Mouse (Mus musculus) frontal cortex, postnatal 25 days (tissue): ENCODE measurements around the gene Slc44a2.
A peak's percentile ranks its signal among the peaks of the same experiment; 100 is the strongest.

ENCODE experiments used
- DNase-seq, 2 experiments: peaks; one replicate each; pipeline ENCODE4 v3.0.0; 2022; ENCODE audit warnings: low spot score in 2 of 2

Gene Slc44a2

DNA sequence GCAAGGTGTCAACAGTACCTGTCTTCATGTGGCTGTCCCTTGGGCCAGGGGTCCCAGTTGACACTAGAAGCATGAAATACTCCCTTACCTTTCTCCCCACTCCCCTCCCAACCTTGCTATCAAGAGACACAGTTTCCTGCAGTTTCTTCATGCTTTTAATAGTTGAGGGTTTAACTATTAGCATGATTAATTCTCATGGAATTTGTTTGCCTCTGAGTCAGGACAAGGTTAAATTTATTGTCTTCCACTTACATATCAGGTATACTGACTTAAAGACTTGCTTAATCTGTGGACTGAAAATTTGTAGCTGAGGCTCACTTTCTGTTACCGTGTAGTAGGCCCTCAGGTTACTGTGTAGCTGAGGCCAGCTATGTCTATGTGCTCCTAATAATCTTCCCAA, 13.0 kb downstream of the Slc44a2 start:
- DNase-seq: no peak

DNA sequence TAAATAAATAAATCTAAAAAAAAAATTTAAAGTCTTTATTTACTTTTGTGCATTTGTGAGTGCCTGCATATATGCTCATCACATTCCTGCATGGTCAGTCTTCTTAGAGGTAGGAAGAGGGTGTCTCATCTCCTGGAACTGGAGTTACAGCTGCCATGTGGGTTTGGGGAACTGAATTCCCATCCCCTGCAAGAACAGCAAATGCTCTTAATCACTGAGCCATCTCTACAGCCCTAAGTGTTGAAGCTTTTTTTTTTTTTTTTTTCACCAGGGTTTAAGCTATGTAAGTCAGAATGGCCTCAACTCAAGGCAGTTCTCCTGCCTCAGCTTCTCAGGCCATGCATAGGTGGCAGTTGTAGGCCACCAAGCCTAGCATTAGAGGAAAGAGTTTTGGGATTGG, 14.2 kb downstream of the Slc44a2 start:
- DNase-seq: no peak

DNA sequence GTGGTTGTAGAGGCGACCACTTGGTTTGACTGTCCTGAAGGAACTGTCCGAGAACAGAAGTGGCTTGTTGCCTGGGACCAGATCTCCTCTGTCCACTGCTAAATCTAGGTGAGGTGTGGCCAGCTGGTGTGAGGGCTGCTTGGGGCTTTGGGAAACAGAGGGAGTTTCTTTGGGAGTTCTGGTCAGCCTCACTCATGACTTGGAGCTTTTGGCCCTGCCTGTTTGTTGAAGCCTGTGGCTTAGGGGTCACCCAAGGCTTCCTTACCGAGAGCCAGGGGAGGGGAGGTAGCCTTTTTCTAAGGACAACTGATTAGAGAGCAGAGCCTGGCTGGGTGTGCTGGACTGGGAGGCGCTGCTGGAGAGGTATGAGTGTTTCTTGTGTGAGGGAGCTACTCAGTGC, 14.9 kb downstream of the Slc44a2 start:
- DNase-seq: no peak

DNA sequence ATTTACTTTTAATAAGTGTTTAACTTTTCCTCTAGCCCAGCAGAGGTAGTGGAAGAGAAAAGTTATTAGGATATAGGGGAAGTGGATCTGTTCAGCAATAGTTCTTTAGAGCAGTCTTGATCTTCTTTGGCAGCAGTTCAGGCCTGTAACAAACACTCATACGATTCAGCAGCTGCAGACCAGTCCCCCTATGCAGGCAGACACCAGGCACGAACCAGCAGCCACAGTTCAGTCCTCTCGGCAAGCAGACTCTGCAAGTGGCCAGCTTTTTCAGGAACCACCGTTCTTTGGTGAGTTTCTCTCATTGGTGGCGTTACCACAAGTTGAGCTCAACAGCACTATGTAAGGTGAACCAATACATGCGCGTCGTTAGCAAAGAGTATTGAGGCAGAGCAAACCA, 16.0 kb downstream of the Slc44a2 start:
- DNase-seq: no peak

DNA sequence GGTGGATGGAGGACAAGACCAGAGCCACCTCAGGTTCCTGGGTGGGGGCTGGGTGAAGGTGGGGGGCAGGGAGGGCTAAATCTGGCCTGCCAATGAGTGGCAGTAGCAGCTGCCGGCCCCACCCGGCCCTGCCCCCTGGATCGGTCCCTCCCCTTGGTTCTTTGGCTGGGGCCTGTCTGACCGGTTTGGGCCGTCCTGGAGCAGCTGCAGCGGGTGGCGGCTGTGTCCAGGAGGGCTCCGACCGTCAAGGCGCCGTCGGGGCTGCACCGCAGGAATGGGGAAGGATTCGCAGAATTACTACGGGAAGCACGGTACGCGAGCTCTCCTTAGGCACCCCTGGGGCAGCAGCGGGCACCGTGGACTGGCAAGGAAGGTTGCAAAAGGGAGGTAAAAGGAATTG, 17.2 kb downstream of the Slc44a2 start:
- no peak for DNase-seq

DNA sequence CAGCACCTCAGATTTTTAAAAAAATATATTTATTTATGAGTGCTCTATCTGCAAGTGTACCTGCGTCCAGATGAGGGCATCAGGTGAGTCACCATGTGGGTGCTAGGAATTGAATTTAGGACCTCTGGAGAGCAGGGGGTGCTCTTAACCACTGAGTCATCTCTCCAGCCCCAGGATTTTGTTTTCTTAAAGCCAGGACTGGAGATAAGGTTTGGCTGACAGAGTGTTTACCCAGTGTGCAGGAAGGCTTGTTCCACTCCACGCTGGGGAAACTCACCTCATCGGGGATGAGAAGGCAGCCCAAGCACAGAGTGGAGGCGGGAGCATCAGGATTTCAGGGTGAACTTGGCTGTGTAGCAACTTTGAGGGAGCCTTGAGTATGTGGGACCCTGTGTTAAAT, 19.9 kb downstream of the Slc44a2 start:
- no peak for DNase-seq

DNA sequence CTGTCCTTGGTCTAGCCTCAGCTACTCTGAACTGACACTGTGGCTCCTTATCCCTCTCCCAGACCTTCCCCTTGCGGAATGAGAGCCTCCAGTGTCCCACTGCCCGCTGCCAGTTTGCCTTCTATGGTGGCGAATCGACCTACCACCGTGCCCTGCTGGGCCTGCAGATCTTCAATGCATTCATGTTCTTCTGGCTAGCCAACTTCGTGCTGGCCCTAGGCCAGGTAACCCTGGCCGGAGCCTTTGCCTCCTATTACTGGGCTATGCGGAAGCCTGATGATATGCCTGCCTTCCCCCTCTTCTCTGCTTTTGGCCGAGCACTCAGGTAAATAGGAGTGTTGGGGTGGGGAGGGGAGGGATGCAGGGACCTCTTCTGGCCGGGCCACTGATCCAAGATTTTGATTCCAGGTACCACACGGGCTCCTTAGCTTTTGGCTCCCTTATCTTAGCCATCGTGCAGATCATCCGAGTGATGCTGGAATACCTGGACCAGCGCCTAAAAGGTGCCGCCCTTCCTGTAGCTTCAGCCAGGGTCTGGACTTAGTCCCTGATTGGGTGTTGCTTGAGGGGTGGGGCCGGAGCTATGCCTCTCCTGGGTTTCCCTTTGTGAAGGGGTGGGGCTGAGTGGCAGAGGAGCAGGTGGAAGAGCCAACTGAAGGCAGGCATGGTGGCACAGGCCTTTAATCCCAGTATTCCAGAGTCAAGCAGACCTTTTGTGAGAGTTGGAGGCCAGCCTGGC, 26.3 kb downstream of the Slc44a2 start:
- no peak for DNase-seq

DNA sequence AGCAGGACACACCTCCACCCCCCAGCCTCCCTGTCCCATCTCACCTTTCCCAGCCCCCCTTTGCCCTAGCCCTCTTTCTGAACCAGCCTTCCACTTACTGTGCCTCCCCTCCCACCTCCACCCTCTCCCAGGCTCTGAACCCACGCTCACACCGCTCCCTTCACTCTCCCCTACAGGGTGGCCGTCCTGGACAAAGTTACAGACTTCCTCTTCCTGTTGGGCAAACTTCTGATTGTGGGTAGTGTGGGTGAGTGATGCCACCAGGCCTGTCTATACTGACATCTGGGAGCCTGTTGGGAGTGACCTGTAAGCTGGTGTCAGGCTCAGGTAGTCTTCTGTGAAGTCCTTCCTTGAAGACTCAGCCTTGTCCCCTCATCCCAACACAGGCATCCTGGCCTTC, 27.7 kb downstream of the Slc44a2 start:
- no peak for DNase-seq

DNA sequence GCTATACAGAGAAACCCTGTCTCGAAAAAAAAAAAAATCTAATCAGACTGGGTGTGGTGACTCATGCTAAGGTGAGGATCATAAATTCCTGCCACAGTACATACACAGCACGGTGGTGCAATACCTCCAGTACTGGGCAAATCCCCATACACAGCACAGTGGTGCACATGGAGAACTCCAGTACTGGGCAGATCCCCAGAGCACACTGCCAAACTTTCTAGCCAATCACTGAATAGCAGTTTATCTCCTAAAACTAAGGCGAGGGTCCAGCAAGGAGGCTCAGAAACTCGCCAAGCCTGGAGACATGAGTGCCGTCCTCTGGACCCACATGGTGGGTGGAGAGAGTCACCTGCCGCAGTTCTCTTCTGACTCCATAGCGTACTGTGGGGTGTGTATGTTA, 30.7 kb downstream of the Slc44a2 start:
- no peak for DNase-seq

DNA sequence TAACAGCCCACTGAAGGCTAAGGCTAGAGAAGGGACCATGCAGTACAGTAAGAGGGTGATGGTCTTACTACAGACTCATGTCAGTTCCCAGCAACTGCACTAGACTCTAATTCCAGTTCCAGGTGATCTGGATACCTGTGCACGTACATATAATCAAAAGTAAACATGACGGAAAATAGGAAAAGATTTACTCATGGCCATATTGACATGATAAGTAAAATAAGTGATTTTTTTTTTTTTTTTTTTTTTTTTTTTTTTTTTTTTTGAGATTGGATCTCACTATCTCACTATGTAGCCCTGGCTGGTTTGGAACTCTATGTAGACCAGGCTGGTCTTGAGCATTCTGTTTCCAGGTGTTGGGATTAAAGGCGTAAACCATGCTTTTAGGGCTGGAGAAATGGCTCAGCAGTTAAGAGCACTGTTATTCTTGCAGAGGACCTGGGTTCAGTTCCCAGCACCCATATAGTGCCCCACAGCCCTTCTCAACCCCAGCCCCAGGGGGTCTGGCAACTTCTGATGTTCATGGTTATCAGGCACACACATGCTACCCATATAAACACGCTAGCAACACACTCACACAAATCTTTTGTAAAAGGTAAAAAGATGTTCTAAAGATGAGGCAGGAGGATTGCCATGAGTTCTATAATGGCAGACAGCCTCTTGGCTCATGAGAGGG, 31.3 kb downstream of the Slc44a2 start:
- no peak for DNase-seq

DNA sequence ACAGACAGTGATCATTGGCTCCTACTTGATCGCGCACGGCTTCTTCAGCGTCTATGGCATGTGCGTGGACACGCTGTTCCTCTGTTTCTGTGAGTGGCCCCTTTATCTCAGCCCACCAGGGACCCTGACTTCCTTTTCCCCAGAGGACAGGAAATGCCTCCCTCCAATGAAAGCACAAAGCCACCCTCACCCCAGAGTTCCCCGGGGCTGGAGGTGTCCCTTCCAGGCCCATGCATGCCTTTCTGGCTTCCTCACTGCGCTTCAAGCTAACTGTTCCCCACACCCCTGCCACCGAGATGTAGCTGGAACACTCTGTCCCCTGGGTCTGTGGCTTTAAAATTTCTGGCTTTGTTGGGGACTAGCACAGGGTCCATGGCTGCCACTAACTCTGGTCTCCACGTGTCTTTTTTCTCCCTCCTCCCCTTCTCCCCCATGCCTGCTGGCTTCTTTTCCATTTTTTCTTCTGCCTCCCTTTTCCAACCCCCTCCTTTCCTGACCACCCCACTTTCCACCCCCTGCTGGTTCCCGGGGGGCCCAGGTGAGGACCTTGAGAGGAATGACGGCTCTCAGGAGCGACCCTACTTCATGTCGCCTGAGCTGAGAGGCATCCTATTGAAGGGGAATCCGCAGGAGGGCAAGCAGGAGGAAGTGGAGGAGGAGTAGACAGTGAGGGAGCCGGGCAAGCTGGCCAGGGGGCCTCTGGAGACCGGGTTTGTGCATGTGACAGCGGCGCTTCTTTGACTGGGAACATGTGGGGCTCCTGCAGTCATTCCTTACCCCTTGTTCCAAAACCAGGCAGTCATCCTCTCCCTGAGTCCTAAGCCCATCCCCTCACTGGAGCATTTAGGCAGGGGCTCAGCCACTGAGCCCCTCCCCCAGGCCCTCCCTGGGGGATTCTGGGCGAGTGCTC, 32.2 kb downstream of the Slc44a2 start:
- no peak for DNase-seq

DNA sequence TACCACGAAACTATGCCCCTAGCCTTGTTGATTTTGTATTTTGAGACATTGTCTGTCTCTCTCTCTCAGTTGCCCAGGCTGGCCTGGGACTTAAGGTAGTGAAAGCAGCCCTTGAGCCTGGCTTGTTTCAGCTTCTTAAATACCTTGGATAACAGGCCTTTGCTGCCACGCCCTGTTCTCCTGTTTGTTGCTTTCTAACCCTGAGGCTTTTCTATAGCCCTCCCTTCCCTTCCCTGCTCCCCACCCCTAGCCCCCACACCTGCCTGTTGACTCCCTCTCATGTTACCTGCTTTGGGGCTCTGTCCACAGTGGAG, 32.8 kb downstream of the Slc44a2 start:
- no peak for DNase-seq

DNA sequence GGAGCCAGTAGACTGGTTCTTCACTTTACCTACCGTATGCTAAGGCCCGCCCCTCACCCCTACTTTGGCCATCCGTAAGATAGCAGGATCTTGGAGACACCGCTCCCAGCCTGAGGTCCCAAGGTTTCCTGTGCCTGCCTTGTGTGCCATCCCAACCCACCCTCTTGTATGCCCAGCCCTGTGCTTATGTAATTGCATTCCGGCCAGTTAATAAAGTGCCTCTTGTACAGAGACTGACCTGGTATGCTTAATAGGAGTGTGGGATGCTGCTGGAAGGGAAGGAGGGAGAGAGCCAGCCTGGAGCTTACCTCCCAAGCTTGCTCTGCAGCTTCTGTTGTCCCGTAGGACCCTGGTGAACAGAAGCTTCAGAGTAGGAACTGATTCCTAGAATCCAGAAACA, 34.3 kb downstream of the Slc44a2 start:
- DNase-seq: no peak

DNA sequence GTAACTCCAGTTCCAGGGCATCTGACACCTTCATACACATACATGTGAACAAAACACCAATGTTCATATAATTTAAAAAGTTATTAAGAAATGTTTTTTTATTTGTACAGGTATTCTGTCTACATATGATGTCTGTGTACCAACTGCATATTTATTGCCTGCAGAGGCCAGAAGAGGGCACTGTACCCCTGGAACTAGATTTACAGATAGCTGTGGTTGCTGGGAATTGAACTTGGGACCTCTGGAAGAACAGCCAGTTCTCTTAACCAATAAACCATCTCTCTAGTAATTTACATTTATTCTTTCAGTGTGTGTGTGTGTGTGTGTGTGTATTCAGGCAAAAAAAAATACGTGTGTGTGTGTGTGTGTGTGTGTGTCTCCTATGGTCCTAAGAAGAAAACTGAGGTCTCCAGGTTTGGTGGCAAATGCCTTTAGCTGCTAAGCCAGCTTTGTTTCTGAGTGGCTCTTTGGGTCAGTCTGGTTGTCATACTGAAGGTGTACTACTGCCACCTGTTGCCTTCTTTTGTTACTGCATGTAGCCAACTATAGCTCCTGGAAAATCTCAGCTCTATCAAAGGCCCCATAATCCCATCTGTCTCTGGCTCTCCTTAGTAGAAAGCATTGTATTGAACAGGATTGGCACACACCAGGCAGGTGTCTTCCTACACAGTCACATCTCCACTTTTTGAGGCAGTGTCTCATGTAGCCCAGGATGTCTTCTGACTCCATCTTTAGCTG, 36.7 kb downstream of the Slc44a2 start:
- DNase-seq: peak in 1 of 2 experiments; percentile 56

DNA sequence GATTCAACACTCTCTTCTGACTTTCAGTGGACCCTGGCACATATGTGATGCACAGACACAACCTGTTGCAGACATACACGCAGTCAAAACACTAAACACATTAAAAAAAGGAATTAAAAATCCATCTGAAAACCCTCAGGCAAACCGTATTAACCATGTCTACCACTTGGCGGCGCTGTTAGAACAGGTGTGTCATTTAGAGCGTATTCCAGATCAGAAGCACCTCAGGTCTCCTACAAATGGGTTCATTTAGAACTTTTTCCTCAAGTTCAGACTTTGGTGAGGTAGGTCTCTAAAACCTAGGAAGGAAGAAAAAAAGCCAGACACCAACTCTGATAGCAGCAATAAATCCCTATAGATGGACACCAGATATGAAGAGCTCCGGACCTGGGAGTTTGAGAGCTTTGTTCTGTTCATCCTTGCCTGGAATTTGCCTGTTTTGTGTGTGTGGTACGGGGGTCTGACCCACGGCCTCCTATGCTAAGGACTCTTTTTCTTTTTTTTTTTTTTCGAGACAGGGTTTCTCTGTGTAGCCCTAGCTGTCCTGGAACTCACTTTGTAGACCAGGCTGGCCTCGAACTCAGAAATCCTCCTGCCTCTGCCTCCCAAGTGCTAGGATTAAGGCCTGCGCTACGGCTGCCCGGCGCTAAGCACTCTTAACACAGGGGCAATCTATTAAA, 46.2 kb downstream of the Slc44a2 start:
- peak; percentile 50 to 66 for DNase-seq

DNA sequence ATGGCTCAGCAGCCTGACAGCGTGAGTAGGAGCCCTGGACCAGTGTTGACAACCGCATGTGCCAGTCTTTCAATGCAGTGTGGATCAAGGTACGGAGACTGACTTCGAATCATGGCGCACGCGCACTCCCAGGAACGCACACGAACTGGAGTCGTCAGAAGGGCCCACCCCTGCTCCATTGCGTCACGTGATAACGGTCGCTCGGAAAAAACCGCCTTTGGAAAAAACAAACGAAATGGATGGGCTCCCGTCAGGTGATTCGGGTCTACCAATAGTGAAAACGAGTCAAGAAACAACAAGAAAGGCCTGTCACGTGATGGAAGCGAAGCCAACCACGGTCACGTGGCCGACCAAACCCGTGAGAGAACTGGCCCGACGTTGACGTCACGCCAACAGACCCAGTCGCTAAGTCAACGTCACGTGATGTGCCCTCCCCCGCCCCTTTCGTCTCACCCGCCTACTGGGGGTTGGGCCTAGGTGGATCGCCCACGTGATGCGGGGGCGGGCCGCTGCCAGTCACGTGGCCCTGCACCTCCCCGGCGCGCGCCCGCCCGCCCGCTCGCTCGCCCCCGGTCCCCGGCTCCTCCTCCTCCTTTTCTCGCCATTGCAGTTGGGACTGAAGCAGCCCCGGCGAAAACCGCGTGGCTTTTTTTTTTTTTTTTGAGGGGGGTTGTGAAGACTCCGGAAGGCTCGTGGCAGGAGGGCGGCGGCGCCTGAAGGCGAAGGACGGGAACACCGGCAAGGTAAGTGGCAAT, 47.0 kb downstream of the Slc44a2 start, which contains the start of gene Ilf3:
Gene Ilf3, plus strand, starts transcription at position 515 of the 755 bp plus-strand sequence.
- DNase-seq: peak; percentile 99 to 100

DNA sequence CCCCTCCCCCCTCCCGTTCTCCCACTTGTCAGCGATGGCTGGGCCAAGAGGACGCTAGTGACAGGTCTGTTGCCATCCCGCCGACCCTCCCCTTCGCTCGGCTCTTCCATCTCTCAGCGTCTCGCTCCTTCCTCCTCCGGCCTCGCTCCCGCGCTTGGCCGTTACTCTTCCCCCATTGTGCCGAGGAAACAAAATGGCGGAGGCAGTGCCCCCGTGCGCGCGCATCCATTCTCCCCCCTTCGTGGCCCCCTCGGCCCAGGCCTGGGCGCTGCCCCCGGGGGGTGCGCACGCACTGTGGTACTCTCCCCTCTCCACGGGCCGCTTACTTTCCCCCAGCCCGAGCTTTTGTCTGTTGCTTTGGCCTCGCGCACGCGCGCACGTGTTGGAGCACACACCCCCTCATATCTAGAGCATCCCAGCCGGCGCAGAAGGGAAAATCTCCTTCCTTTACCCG, 47.7 kb downstream of the Slc44a2 start:
- peak; percentile 44 to 47 for DNase-seq

DNA sequence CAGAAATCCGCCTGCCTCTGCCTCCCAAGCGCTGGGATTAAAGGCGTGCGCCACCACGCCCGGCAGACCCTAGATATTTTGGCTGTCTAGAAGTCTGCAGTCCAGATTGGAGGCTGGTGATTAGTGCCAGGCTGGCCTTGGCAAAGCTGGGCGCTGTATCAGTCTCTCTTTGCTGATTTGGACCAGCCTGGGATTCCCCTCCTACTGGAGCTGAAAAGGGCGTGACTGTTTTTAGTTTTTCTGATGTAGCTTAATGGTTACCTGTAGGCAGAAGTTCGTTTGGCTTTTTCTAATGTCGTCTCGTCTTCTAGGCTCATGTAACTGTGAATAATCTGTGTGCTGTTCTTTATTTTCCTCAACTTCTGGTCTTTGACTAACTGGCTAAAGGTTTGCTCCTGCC, 48.6 kb downstream of the Slc44a2 start:
- no peak for DNase-seq

DNA sequence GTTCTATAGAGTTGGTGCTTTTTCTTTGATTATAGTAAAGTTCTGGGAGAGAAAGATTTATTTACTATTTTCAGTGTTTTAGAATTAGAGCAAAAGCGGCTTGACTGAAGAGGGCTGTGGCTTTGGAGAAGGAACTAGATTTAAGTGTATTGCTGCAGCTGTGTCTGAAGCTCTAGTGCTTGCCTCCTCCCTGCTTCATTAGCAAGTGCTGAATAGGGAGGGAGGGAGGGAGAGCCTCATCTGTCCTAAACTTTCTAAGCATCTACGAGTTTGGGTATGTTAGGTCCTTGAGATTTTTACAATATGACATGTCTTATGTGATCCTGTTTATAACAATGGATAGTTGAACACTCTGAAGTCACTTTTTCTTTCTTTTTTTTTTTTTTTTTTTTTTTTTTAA, 50.4 kb downstream of the Slc44a2 start:
- DNase-seq: no peak

DNA sequence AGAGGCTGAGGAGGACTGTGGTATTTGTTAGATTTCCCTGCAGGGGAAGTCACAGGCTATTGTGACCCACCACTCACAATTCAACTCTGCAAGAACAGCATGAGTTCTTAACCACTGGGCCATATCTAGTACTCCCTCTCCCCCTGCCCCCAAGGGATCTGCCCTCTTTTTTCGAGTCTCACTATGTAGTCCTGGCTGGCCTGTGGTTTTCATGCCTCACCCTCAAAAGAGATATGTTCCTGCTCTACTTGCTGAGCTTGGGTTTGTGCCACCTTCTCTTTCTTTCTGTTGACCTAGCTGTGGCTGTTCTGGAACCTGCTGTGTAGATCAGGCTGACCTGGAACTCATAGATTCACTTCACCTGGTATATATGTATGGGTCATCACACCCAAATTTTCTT, 52.0 kb downstream of the Slc44a2 start:
- no peak for DNase-seq

DNA sequence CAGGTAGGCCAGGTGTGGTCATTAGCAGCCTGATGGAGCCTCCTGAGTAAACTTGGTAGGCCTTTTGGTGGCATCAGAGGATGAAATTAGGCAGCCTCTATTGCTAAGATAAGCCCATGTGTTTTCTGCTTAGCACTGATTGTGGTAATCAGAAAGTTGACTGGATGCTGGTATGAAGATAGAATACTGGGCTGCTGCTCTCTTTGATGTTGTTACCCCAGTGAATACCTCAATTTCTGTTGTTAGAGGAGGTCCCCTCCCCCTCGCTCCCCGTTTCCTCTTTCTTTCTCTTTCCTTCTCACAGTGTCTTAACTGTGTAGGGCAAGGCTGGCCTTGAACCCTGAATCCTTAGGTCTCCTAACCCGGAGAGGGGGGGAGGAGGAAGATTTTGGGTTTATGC, 58.7 kb downstream of the Slc44a2 start:
- DNase-seq: no peak
